Mouse (Mus musculus): Measurements from ENCODE around the gene Nkg7. TPM values are rescaled to one million over a fixed set of nuclear protein-coding genes. Genes with fewer than 3 reads are reported as not detected.

The Nkg7 gene
- polyA plus RNA-seq, 1 experiment from 2014 or later, result 0.49 TPM

GRCm38 (mm10) chr7:43443126-43443916 is 6.4 kb downstream of the Nkg7 start:
- WGBS, result under 1% methylated on average over 36 of the region's 36 CpGs
- no peak for TF ChIP-seq CTCF (IDR thresholded peaks at IDR 0.05; ENCODE audit: low read depth)

GRCm38 (mm10) chr7:43443917-43444293 is 7.0 kb downstream of the Nkg7 start, which contains the start of the genes Etfb and Gm45233:
Gene Etfb (plus strand): TSS chr7:43444083.
Gene Gm45233 (plus strand): TSS chr7:43444128.
- H3K4me3 ChIP-seq (replicated peaks; ENCODE audit: low read depth, low read length), result peak within 1 kb of the TSS; percentile 48
- H3K9me3 ChIP-seq (replicated peaks; ENCODE audit: low read length), result no peaks in the 10 kb centered on the region
- peaks cover 12% of the 10 kb centered on the region; the same call in 1 of the 2 replicates for H3K4me1 ChIP-seq (replicated peaks; ENCODE audit: insufficient read depth, low read length)
- no peaks in the 10 kb centered on the region for H3K27me3 ChIP-seq (ENCODE audit: insufficient read depth, low read length)
- TF ChIP-seq CTCF (IDR thresholded peaks at IDR 0.05; ENCODE audit: low read depth), result peak; percentile 30; the same call in 1 of the 2 replicates
- H3K36me3 ChIP-seq (ENCODE audit: insufficient read depth, low read length), result no peaks in the 10 kb centered on the region
- peak; percentile 99 for DNase-seq (ENCODE audit: low spot score)
- peak within 1 kb of the TSS; percentile 99 for H3K27ac ChIP-seq
- peak within 1 kb of the TSS; percentile 67 for H3K9ac ChIP-seq (ENCODE audit: low read depth, low read length)
- under 1% methylated on average over 27 of the region's 27 CpGs for WGBS
- peak; percentile 97 for ATAC-seq (replicated peaks; ENCODE audit: low FRiP score, low read depth)
- peak within 1 kb of the TSS; percentile 80 for H3K4me2 ChIP-seq (ENCODE audit: low read length)

More at GRCm38 (mm10) chr7:43443126-43443916, 6.4 kb downstream of the Nkg7 start:
- H3K4me3 ChIP-seq (replicated peaks; ENCODE audit: low read depth, low read length), result peak overlapping the region; percentile 48
- ATAC-seq (replicated peaks; ENCODE audit: low FRiP score, low read depth), result peak; percentile 93
- peaks cover 12% of the 10 kb centered on the region; the same call in 1 of the 2 replicates for H3K4me1 ChIP-seq (replicated peaks; ENCODE audit: insufficient read depth, low read length)
- no peaks in the 10 kb centered on the region for H3K27me3 ChIP-seq (ENCODE audit: insufficient read depth, low read length)
- H3K9ac ChIP-seq (ENCODE audit: low read depth, low read length), result peak overlapping the region; percentile 67
- H3K27ac ChIP-seq, result peak overlapping the region; percentile 99
- peak; percentile 91 for DNase-seq (ENCODE audit: low spot score)
- peak overlapping the region; percentile 80 for H3K4me2 ChIP-seq (ENCODE audit: low read length)
- H3K36me3 ChIP-seq (ENCODE audit: insufficient read depth, low read length), result no peaks in the 10 kb centered on the region
- no peaks in the 10 kb centered on the region for H3K9me3 ChIP-seq (replicated peaks; ENCODE audit: low read length)

- Histone ChIP-seq H3K4me2 (ENCODE audit: low read length) (no peak overlapping the region), H3K4me1 (replicated peaks; ENCODE audit: insufficient read depth, low read length) (peaks cover 9% of the 10 kb centered on the region; the same call in 1 of the 2 replicates), H3K9me3 (replicated peaks; ENCODE audit: low read length) (no peaks in the 10 kb centered on the region), H3K4me3 (replicated peaks; ENCODE audit: low read depth, low read length) (no peak overlapping the region), H3K27me3 (ENCODE audit: insufficient read depth, low read length) (no peaks in the 10 kb centered on the region), H3K9ac (ENCODE audit: low read depth, low read length) (no peak overlapping the region), H3K36me3 (ENCODE audit: insufficient read depth, low read length) (peaks cover under 1% of the 10 kb centered on the region), H3K27ac (peak overlapping the region; percentile 11; the same call in 1 of the 2 replicates)
- WGBS, result 81% methylated on average over 4 of the region's 4 CpGs
- no peak for ATAC-seq (replicated peaks; ENCODE audit: low FRiP score, low read depth)
- no peak for TF ChIP-seq CTCF (IDR thresholded peaks at IDR 0.05; ENCODE audit: low read depth)
- no peak for DNase-seq (ENCODE audit: low spot score)
Measured at GRCm38 (mm10) chr7:43447801-43448200, 10.9 kb downstream of the Nkg7 start.

GRCm38 (mm10) chr7:43448246-43448645 is 11.4 kb downstream of the Nkg7 start:
- DNase-seq (ENCODE audit: low spot score) (no peak), ATAC-seq (replicated peaks; ENCODE audit: low FRiP score, low read depth) (no peak)
- Histone ChIP-seq H3K27me3 (ENCODE audit: insufficient read depth, low read length) (no peaks in the 10 kb centered on the region), H3K27ac (no peak overlapping the region), H3K9me3 (replicated peaks; ENCODE audit: low read length) (no peaks in the 10 kb centered on the region), H3K4me3 (replicated peaks; ENCODE audit: low read depth, low read length) (no peak overlapping the region), H3K4me2 (ENCODE audit: low read length) (no peak overlapping the region), H3K9ac (ENCODE audit: low read depth, low read length) (no peak overlapping the region), H3K36me3 (ENCODE audit: insufficient read depth, low read length) (peaks cover 5% of the 10 kb centered on the region), H3K4me1 (replicated peaks; ENCODE audit: insufficient read depth, low read length) (peaks cover 6% of the 10 kb centered on the region; the same call in 1 of the 2 replicates)
- 83% methylated on average over 2 of the region's 3 CpGs for WGBS
- no peak for TF ChIP-seq CTCF (IDR thresholded peaks at IDR 0.05; ENCODE audit: low read depth)

- no peaks in the 10 kb centered on the region for H3K27me3 ChIP-seq (ENCODE audit: insufficient read depth, low read length)
- no peak for TF ChIP-seq CTCF (IDR thresholded peaks at IDR 0.05; ENCODE audit: low read depth)
- WGBS, result 92% methylated on average over 2 of the region's 2 CpGs
- ATAC-seq (replicated peaks; ENCODE audit: low FRiP score, low read depth) (no peak), DNase-seq (ENCODE audit: low spot score) (no peak)
- no peak overlapping the region for H3K4me3 ChIP-seq (replicated peaks; ENCODE audit: low read depth, low read length)
- H3K36me3 ChIP-seq (ENCODE audit: insufficient read depth, low read length), result peaks cover 11% of the 10 kb centered on the region
- H3K9ac ChIP-seq (ENCODE audit: low read depth, low read length), result no peak overlapping the region
- no peaks in the 10 kb centered on the region; the same call in 1 of the 2 replicates for H3K4me1 ChIP-seq (replicated peaks; ENCODE audit: insufficient read depth, low read length)
- H3K4me2 ChIP-seq (ENCODE audit: low read length), result no peak overlapping the region
- no peak overlapping the region for H3K27ac ChIP-seq
- H3K9me3 ChIP-seq (replicated peaks; ENCODE audit: low read length), result no peaks in the 10 kb centered on the region
Measured at GRCm38 (mm10) chr7:43449811-43450210, 12.9 kb downstream of the Nkg7 start.

GRCm38 (mm10) chr7:43451726-43452125 is 14.9 kb downstream of the Nkg7 start:
- Histone ChIP-seq H3K9me3 (replicated peaks; ENCODE audit: low read length) (no peaks in the 10 kb centered on the region), H3K9ac (ENCODE audit: low read depth, low read length) (no peak overlapping the region), H3K36me3 (ENCODE audit: insufficient read depth, low read length) (peaks cover 19% of the 10 kb centered on the region), H3K27ac (no peak overlapping the region), H3K4me1 (replicated peaks; ENCODE audit: insufficient read depth, low read length) (no peaks in the 10 kb centered on the region; the same call in 1 of the 2 replicates), H3K4me2 (ENCODE audit: low read length) (no peak overlapping the region), H3K27me3 (ENCODE audit: insufficient read depth, low read length) (no peaks in the 10 kb centered on the region), H3K4me3 (replicated peaks; ENCODE audit: low read depth, low read length) (no peak overlapping the region)
- TF ChIP-seq CTCF (IDR thresholded peaks at IDR 0.05; ENCODE audit: low read depth), result no peak
- DNase-seq (ENCODE audit: low spot score), result no peak
- ATAC-seq (replicated peaks; ENCODE audit: low FRiP score, low read depth), result no peak
- 93% methylated on average over 11 of the region's 11 CpGs for WGBS

Measured in kidney, postnatal 0 days (tissue).